Mouse (Mus musculus): ENCODE data around the gene Rapgef2.

GRCm38 (mm10) chr3:79061426-79061825 is 224.9 kb downstream of the Rapgef2 start:
- TF ChIP-seq POLR2A (IDR thresholded peaks at IDR 0.05; ENCODE audit: borderline replicate concordance, control insufficient read depth, low read depth, low read length) (no peak), CTCF (IDR thresholded peaks at IDR 0.05; ENCODE audit: control insufficient read depth, insufficient read depth, low read length) (no peak)
